Mouse (Mus musculus): ENCODE measurements around the gene Grap. TPM values are rescaled to one million over a fixed set of nuclear protein-coding genes. Genes with fewer than 3 reads are reported as not detected.

The Grap gene
- polyA plus RNA-seq, 1 experiment from 2014 or later: 11.8 TPM

GRCm38 (mm10) chr11:61644576-61645326 is 8.3 kb upstream of the Grap start:
- no peak overlapping the region for H3K27ac ChIP-seq
- H3K36me3 ChIP-seq: no peaks in the 10 kb centered on the region
- H3K4me3 ChIP-seq: no peak overlapping the region
- no peaks in the 10 kb centered on the region for H3K9me3 ChIP-seq
- no peaks in the 10 kb centered on the region; the same call in 1 of the 2 replicates for H3K4me1 ChIP-seq
- WGBS: 75% methylated on average over 11 of the region's 11 CpGs
- DNase-seq (ENCODE audit: low spot score): no peak
- no peaks in the 10 kb centered on the region for H3K27me3 ChIP-seq (ENCODE audit: insufficient read depth, poor library complexity, severe bottlenecking)

DNA sequence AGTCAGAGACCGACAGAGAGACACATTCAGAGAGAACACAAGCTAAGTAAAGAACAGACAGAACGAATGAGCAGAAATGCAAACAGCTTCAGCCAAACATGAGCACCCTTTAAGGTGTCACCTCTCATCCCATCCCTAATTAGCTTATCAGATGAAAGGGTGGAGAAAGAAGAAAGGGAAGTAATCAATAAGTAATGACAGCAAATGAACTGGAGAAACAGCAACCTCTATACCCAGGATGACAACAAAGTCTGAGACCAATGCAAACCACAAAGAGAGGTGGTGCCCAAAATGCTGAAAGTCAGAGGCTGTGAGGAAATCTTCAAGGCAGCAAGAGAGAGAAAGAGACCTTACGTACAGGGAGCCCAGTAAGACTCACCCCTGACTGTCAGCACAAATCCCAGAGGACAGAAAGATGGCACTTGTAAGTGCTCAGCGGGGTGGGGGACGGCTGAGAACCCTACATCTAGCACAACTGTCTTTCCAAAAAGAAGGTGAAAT is 7.7 kb upstream of the Grap start:
- Histone ChIP-seq H3K4me3 (no peak overlapping the region), H3K27me3 (ENCODE audit: insufficient read depth, poor library complexity, severe bottlenecking) (no peaks in the 10 kb centered on the region), H3K27ac (no peak overlapping the region), H3K9me3 (no peaks in the 10 kb centered on the region), H3K4me1 (no peaks in the 10 kb centered on the region; the same call in 1 of the 2 replicates), H3K36me3 (no peaks in the 10 kb centered on the region)
- 66% methylated on average over 5 of the region's 5 CpGs for WGBS
- no peak for DNase-seq (ENCODE audit: low spot score)

- H3K9me3 ChIP-seq: no peaks in the 10 kb centered on the region
- DNase-seq (ENCODE audit: low spot score): no peak
- WGBS: 57% methylated on average over 2 of the region's 2 CpGs
- no peaks in the 10 kb centered on the region for H3K27me3 ChIP-seq (ENCODE audit: insufficient read depth, poor library complexity, severe bottlenecking)
- no peaks in the 10 kb centered on the region for H3K36me3 ChIP-seq
- no peak overlapping the region for H3K27ac ChIP-seq
- H3K4me3 ChIP-seq: no peak overlapping the region
- no peaks in the 10 kb centered on the region; the same call in 1 of the 2 replicates for H3K4me1 ChIP-seq
Observed at GRCm38 (mm10) chr11:61646499-61647039, 6.5 kb upstream of the Grap start.

DNA sequence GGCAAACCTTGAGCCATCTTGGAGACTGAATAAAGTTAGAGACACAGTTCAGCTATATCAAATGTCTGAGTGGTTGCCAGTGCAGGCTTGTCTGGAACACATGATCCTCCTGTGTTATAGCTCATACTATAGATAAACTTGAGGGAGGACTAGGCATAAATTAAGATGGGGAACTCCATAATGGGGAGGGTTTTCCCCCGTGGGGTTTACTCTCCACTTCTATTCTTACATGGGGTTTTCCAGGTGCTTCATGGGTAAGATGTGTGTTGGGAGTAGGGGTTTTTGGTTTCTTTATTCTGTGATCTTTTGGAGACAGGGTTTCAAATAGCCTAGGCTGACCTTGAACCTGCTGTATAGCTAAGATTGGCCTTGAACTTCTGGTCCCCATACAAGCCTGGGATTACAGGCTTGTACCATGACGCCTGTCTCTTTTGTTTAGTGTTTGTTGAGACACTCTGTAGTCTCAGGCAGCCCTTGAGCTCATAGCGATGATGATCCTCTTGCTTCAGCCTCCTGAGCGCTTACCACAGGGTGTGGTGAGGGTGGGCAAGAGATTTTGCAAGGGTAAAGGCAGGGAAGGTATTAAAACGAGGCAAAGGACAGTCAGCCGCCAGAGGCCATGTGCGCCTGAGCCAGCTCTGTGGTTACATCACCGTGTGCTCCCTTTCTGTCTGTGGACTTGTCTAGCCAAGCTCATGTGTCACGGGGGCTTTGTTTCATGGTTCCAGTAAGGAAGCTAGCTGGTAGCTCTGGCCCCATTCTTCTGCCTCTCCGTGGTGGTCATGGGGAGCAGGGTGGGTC is 5.8 kb upstream of the Grap start:
- no peaks in the 10 kb centered on the region; the same call in 1 of the 2 replicates for H3K4me1 ChIP-seq
- no peak overlapping the region for H3K27ac ChIP-seq
- no peaks in the 10 kb centered on the region for H3K36me3 ChIP-seq
- 75% methylated on average over 10 of the region's 10 CpGs for WGBS
- DNase-seq (ENCODE audit: low spot score): no peak
- H3K27me3 ChIP-seq (ENCODE audit: insufficient read depth, poor library complexity, severe bottlenecking): no peaks in the 10 kb centered on the region
- no peaks in the 10 kb centered on the region for H3K9me3 ChIP-seq
- H3K4me3 ChIP-seq: no peak overlapping the region

- H3K9me3 ChIP-seq: no peaks in the 10 kb centered on the region
- H3K27me3 ChIP-seq (ENCODE audit: insufficient read depth, poor library complexity, severe bottlenecking): no peaks in the 10 kb centered on the region
- peaks cover 3% of the 10 kb centered on the region; the same call in 1 of the 2 replicates for H3K4me1 ChIP-seq
- 76% methylated on average over 6 of the region's 6 CpGs for WGBS
- H3K27ac ChIP-seq: no peak overlapping the region
- DNase-seq (ENCODE audit: low spot score): no peak
- no peak overlapping the region for H3K4me3 ChIP-seq
- no peaks in the 10 kb centered on the region for H3K36me3 ChIP-seq
Observed at GRCm38 (mm10) chr11:61647956-61648748, 4.9 kb upstream of the Grap start.

DNA sequence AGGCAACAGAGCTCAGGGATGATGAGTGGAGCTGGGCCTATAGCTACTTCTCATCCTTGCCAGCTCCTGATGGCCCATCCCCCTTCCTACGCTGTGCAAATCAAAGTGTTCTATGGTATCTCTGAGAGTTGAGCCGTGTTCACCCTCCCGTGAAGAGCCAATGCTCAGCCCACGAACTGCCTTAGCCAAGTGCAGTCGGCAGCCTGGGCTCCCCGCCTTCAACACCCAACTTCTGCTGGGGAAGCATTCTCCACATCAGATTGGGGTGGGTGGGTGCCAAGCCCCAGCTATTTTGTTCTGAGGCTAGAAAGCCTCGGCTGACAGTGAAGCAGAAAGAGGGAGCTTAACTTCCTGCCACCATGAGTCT is 4.3 kb upstream of the Grap start:
- Histone ChIP-seq H3K36me3 (no peaks in the 10 kb centered on the region), H3K27me3 (ENCODE audit: insufficient read depth, poor library complexity, severe bottlenecking) (no peaks in the 10 kb centered on the region), H3K4me3 (no peak overlapping the region), H3K9me3 (no peaks in the 10 kb centered on the region), H3K27ac (no peak overlapping the region), H3K4me1 (peaks cover 4% of the 10 kb centered on the region; the same call in 1 of the 2 replicates)
- WGBS: 72% methylated on average over 7 of the region's 7 CpGs
- no peak for DNase-seq (ENCODE audit: low spot score)

GRCm38 (mm10) chr11:61649163-61649580 is 3.9 kb upstream of the Grap start:
- H3K9me3 ChIP-seq: no peaks in the 10 kb centered on the region
- no peaks in the 10 kb centered on the region for H3K27me3 ChIP-seq (ENCODE audit: insufficient read depth, poor library complexity, severe bottlenecking)
- no peak for DNase-seq (ENCODE audit: low spot score)
- no peak overlapping the region for H3K4me3 ChIP-seq
- 89% methylated on average over 5 of the region's 5 CpGs for WGBS
- no peak overlapping the region for H3K27ac ChIP-seq
- H3K4me1 ChIP-seq: peaks cover 4% of the 10 kb centered on the region; the same call in 1 of the 2 replicates
- no peaks in the 10 kb centered on the region for H3K36me3 ChIP-seq

GRCm38 (mm10) chr11:61649626-61650025 is 3.4 kb upstream of the Grap start:
- H3K27ac ChIP-seq: no peak overlapping the region
- WGBS: 82% methylated on average over 4 of the region's 4 CpGs
- no peak overlapping the region for H3K4me3 ChIP-seq

DNA sequence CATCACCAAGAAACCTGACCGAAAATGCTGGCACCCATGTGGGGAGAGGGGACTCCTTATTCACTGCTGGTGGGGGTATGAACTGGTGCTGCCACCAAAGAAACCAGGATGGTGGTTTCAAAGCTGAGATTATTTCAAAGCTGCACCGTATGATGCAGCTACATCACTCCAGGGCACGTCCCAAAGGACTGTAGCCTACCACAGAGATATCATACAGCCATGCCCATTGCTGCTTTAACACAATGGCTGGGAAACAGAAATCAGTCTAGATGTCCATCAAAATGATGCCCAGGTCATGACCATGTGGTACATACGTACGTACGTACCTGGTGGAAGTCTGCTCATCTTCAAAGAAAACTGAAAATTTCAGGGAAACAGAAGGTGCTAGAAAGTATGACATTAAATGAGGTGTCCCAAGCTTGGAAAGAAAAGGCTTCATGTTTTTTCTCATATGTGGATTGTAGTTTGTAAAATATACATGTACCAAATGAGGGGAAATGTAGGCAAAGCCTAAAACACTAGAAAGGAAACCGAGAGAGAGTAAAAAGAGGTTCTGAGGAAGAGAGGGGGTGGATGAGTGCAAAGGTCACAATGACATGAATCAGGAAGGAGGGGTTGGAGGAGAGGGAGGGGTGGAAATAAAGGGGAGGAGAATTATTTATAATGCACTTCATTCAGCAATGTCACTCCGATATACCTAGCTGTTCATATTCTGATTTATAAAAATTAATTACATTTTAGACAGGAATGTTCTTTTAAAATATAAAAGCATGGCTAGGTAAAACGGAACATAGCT is 2.4 kb upstream of the Grap start:
- WGBS: 79% methylated on average over 9 of the region's 9 CpGs
- H3K4me3 ChIP-seq: no peak overlapping the region
- H3K36me3 ChIP-seq: no peaks in the 10 kb centered on the region

More at GRCm38 (mm10) chr11:61649626-61650025, 3.4 kb upstream of the Grap start:
- Histone ChIP-seq H3K4me1 (peaks cover 7% of the 10 kb centered on the region; the same call in 1 of the 2 replicates), H3K36me3 (no peaks in the 10 kb centered on the region), H3K9me3 (no peaks in the 10 kb centered on the region), H3K27me3 (ENCODE audit: insufficient read depth, poor library complexity, severe bottlenecking) (no peaks in the 10 kb centered on the region)
- DNase-seq (ENCODE audit: low spot score): no peak

GRCm38 (mm10) chr11:61652216-61652615 is 849 bp upstream of the Grap start:
- Histone ChIP-seq H3K27me3 (ENCODE audit: insufficient read depth, poor library complexity, severe bottlenecking) (no peaks in the 10 kb centered on the region), H3K36me3 (no peaks in the 10 kb centered on the region), H3K9me3 (no peaks in the 10 kb centered on the region), H3K4me3 (no peak overlapping the region), H3K4me1 (peaks cover 13% of the 10 kb centered on the region; the same call in 1 of the 2 replicates), H3K27ac (no peak overlapping the region)
- WGBS: 86% methylated on average over 5 of the region's 5 CpGs
- DNase-seq (ENCODE audit: low spot score): no peak

More for the DNA sequence above, 2.4 kb upstream of the Grap start:
- no peaks in the 10 kb centered on the region for H3K9me3 ChIP-seq
- H3K4me1 ChIP-seq: peaks cover 10% of the 10 kb centered on the region; the same call in 1 of the 2 replicates
- no peak overlapping the region for H3K27ac ChIP-seq
- H3K27me3 ChIP-seq (ENCODE audit: insufficient read depth, poor library complexity, severe bottlenecking): no peaks in the 10 kb centered on the region
- DNase-seq (ENCODE audit: low spot score): no peak

DNA sequence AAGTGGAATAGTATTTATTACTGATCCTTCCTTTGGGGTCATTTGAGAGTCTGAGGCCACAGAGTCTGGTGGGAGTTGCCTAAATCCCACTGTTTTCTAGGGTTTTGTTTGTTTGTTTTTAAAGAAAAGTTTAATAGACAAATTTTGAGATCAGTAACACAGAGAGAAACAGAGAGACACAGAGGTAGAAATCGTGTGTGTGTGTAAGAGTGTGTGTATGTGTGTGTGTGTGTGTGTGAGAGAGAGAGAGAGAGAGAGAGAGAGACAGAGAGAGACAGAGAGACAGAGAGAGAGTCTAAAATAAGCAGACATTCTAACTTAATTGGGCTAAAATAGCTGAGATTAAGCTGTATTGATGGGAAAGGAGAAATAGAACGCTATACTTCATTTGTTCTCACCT is 503 bp downstream of the Grap start:
- Histone ChIP-seq H3K4me3 (peak overlapping the region; percentile 29), H3K27ac (peak overlapping the region; percentile 54), H3K4me1 (peaks cover 20% of the 10 kb centered on the region), H3K27me3 (ENCODE audit: insufficient read depth, poor library complexity, severe bottlenecking) (no peaks in the 10 kb centered on the region), H3K9me3 (no peaks in the 10 kb centered on the region), H3K36me3 (no peaks in the 10 kb centered on the region)
- DNase-seq (ENCODE audit: low spot score): no peak
- 70% methylated on average over 2 of the region's 2 CpGs for WGBS

Data from heart, embryonic 10.5 days (tissue).